Mouse (Mus musculus): ENCODE results near the gene Trim62. TPM values are rescaled to one million over a fixed set of nuclear protein-coding genes. Genes with fewer than 3 reads are reported as not detected.

The Trim62 gene
- polyA plus RNA-seq, 1 experiment from 2014 or later = 6.8 TPM

DNA sequence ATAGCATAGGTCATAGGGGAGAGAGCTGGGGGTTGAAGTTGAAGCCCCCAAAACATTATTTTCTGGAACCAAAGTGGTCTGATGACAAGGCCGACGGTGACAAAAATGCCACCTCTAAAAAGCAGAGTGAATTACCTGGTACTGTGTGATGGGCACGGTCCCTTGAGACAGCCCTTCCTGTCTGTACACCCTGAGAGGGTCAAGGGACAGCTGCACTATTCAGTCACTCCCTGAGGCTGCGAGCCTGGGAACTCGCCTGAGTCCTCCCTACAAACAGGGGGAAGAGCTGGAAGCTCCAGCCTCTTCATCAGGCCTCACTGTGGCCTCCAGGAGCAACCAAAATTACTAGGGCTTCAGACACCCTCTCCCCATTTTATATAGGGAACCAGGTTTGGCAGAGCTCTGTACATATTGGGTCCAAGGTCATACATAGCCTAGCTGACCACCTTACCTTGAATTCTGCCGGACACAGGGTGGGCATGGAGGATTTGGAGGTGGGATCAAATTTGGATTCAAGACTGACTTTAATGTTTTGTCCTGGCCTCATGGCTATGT is 5.1 kb downstream of the Trim62 start:
- Histone ChIP-seq H3K27ac (no peak overlapping the region), H3K9me3 (peaks cover 3% of the 10 kb centered on the region; the same call in 1 of the 2 replicates), H3K4me1 (peaks cover 51% of the 10 kb centered on the region), H3K4me3 (no peak overlapping the region), H3K27me3 (ENCODE audit: poor library complexity, severe bottlenecking) (peaks cover 34% of the 10 kb centered on the region), H3K36me3 (replicated peaks) (peaks cover 6% of the 10 kb centered on the region)
- no peak for DNase-seq (ENCODE audit: extremely low spot score, low spot score)
- 93% methylated on average over 6 of the region's 6 CpGs for WGBS

DNA sequence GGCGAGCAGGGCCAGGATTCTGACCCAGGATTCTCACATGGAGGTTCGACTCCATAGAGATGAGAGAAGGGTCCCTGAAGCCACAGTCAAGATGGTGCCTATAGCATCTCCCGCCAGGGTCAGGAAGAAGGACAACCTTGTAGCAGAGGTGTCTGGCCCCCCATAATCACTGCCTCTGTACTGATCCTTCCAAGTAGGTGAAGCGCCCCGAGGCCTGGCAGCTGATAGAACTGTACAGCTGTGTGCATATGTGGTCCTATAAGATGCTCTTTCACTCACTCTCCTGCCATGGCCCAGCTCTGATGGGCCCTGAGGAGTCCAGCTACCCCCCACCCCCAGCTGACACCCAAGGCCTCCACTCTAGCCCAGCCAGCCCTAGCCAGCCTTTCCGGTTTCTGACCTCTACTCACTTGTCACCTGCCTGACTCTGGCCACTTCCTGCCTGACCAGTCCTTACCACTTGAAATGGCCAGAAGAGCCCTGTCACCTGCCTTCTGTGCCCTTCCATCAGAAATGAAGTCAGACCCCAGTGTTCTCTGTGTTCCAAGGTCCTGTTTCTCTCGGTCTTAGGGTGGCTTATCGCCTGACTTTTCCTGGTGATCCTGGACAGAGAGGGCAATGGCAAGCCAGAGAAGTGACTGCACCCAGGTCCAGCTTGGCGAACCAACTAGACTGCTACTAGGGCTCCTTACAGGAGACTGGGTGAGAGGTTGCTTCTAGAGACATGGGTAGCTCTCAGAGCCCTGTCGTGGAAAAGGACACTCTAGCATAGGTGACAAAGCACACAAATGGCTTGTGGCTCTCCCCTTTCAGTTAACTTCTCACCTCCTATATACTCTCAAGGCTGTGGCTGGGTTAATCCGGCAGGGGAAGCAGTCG is 6.6 kb downstream of the Trim62 start:
- DNase-seq (ENCODE audit: extremely low spot score, low spot score) = no peak
- Histone ChIP-seq H3K4me3 (no peak overlapping the region), H3K27ac (0 out of 2 replicates have a peak overlapping the region, but pooled peaks have one; percentile 20), H3K27me3 (ENCODE audit: poor library complexity, severe bottlenecking) (peaks cover 21% of the 10 kb centered on the region), H3K4me1 (peaks cover 36% of the 10 kb centered on the region), H3K9me3 (peaks cover 3% of the 10 kb centered on the region; the same call in 1 of the 2 replicates), H3K36me3 (replicated peaks) (peaks cover 6% of the 10 kb centered on the region)
- 87% methylated on average over 12 of the region's 12 CpGs for WGBS

DNA sequence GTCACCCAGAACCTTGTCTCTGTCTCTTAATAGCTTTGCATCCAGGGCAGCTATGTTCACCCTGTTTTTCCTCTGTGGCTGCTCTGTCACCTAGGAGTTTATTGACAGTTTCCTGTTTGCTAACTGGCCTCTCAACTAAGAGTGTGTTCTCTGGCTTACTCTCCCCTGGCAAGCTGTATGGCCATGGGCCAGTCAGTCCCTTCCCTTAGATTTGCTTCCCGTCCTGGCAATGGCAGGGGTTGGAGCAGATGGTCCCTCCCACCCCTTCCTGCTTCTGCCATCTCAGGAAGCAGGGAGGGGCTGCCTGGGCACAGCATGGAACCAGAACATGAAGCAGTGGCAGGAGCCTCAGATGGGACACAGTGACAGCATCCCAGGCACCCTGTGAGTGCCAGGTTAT is 7.8 kb downstream of the Trim62 start:
- H3K27ac ChIP-seq = no peak overlapping the region
- no peaks in the 10 kb centered on the region for H3K9me3 ChIP-seq
- 41% methylated on average over 1 of the region's 1 CpGs for WGBS
- H3K27me3 ChIP-seq (ENCODE audit: poor library complexity, severe bottlenecking) = peaks cover 14% of the 10 kb centered on the region
- H3K4me3 ChIP-seq = no peak overlapping the region
- DNase-seq (ENCODE audit: extremely low spot score, low spot score) = no peak
- H3K36me3 ChIP-seq (replicated peaks) = no peaks in the 10 kb centered on the region; the same call in 1 of the 2 replicates
- H3K4me1 ChIP-seq = peaks cover 34% of the 10 kb centered on the region

DNA sequence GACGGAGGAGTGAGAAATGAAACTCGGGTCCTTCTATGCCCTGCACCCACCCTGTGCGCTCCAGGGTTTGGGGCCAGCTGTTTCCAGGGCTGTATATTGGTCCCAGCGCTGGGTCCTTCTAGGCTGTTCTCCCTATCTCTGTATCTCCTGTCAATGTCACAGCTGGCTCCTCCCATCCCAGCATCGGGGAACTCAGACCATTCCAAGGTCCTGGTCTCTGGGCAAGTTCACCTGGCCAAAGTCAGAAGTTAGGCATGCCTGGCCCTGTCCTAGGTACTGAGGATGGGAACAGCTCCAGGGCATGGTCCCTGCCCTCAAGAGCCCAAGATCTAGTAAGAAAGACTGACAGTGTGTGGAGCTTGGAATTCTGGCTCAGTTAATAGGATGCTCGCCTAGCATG is 8.4 kb downstream of the Trim62 start:
- Histone ChIP-seq H3K27me3 (ENCODE audit: poor library complexity, severe bottlenecking) (peaks cover 14% of the 10 kb centered on the region), H3K27ac (no peak overlapping the region), H3K36me3 (replicated peaks) (no peaks in the 10 kb centered on the region; the same call in 1 of the 2 replicates), H3K4me1 (peaks cover 30% of the 10 kb centered on the region), H3K4me3 (no peak overlapping the region), H3K9me3 (no peaks in the 10 kb centered on the region)
- no peak for DNase-seq (ENCODE audit: extremely low spot score, low spot score)
- 90% methylated on average over 6 of the region's 6 CpGs for WGBS

DNA sequence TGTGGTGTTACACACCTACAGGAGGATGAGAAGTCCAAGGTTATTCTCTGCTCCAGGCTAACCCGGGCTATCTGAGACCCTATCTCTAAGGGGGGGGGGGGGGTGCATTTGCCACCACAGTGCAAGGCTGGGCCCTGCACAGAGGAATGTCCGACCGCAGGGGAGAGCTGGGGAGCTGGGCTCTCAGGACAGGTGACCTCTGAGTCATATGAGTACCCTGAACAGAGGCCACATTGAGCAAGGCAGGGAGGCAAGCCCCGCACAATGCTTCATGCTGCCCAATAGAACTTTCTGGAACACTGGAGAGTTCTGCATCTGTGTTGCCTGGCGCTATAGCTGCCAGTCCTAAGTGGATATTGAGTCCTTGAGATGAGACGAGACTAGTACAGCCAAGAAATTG is 8.8 kb downstream of the Trim62 start:
- no peak for DNase-seq (ENCODE audit: extremely low spot score, low spot score)
- H3K36me3 ChIP-seq (replicated peaks) = no peaks in the 10 kb centered on the region; the same call in 1 of the 2 replicates
- WGBS = 84% methylated on average over 6 of the region's 6 CpGs
- no peak overlapping the region for H3K27ac ChIP-seq
- H3K4me3 ChIP-seq = no peak overlapping the region
- H3K4me1 ChIP-seq = peaks cover 32% of the 10 kb centered on the region
- H3K9me3 ChIP-seq = no peaks in the 10 kb centered on the region
- H3K27me3 ChIP-seq (ENCODE audit: poor library complexity, severe bottlenecking) = peaks cover 15% of the 10 kb centered on the region; the same call in 1 of the 2 replicates

DNA sequence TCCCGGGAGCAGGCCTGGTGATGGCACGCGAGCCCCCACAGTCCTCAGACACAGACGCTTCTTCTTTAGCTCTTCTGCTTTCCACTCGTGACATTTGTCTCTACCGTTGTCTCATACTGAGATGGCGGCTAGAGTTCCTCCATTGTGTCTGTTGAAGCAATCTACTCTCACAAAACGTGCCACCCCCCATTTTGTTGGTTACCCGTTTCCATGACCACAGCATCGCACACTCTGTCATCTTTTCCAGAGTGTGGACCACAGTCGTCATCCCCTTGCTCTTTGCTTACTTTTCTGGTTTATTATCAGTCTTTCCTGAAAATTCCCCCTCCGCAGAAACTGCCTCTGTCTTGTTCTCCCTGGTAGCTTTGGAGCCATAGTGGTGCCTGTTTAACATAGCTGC is 10.7 kb downstream of the Trim62 start:
- Histone ChIP-seq H3K27ac (no peak overlapping the region), H3K27me3 (ENCODE audit: poor library complexity, severe bottlenecking) (peaks cover 16% of the 10 kb centered on the region; the same call in 1 of the 2 replicates), H3K36me3 (replicated peaks) (no peaks in the 10 kb centered on the region; the same call in 1 of the 2 replicates), H3K9me3 (no peaks in the 10 kb centered on the region), H3K4me3 (no peak overlapping the region), H3K4me1 (peaks cover 39% of the 10 kb centered on the region)
- 85% methylated on average over 12 of the region's 12 CpGs for WGBS
- no peak for DNase-seq (ENCODE audit: extremely low spot score, low spot score)

DNA sequence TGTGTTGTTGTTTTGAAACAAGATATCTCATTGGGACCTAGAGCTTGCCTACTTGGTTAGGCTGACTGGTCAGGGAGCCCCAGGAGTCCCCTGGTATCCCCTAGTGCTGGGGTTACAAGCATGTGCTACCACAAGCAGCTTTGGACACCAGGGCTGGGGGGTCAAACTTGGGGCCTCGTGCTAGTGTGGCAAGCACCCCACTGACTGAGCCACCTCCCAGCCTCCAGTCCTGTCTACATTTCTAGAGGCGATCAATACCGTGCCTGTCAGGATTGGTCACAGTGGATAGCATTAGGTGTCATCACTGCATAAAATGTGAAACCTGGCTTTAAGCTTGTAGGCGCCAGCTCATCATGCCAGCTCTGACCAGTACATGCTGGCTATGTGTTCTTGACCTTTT is 12.5 kb downstream of the Trim62 start:
- Histone ChIP-seq H3K4me1 (peaks cover 55% of the 10 kb centered on the region), H3K27me3 (ENCODE audit: poor library complexity, severe bottlenecking) (peaks cover 25% of the 10 kb centered on the region)
- 91% methylated on average over 4 of the region's 4 CpGs for WGBS

DNA sequence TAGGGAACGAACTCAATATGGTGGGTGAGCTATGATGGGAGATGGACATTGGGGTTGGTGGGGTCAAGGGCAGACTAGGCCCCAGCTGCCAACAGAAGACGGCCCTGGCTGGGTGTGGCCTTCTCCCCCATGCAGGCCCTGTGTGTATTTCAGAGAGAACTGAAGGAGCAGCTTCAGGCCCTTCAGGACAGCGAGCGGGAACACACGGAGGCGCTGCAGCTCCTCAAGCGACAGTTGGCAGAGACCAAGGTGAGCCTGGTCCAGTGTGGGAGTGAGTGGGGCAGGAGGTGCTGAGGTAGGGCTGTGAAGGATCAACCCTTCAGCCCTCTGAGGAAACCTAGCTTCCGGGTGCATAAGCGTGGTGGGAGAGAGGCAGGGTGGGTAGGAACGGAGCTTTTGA is 13.3 kb downstream of the Trim62 start:
- peaks cover 33% of the 10 kb centered on the region for H3K27me3 ChIP-seq (ENCODE audit: poor library complexity, severe bottlenecking)
- peaks cover 51% of the 10 kb centered on the region for H3K4me1 ChIP-seq
- H3K36me3 ChIP-seq (replicated peaks) = no peaks in the 10 kb centered on the region; the same call in 1 of the 2 replicates
- DNase-seq (ENCODE audit: extremely low spot score, low spot score) = no peak
- H3K4me3 ChIP-seq = no peak overlapping the region
- H3K27ac ChIP-seq = no peak overlapping the region; the same call in 1 of the 2 replicates
- no peaks in the 10 kb centered on the region for H3K9me3 ChIP-seq
- 93% methylated on average over 10 of the region's 10 CpGs for WGBS

More for the DNA sequence above, 12.5 kb downstream of the Trim62 start:
- Histone ChIP-seq H3K27ac (no peak overlapping the region), H3K4me3 (no peak overlapping the region), H3K9me3 (no peaks in the 10 kb centered on the region), H3K36me3 (replicated peaks) (no peaks in the 10 kb centered on the region; the same call in 1 of the 2 replicates)
- DNase-seq (ENCODE audit: extremely low spot score, low spot score) = no peak

DNA sequence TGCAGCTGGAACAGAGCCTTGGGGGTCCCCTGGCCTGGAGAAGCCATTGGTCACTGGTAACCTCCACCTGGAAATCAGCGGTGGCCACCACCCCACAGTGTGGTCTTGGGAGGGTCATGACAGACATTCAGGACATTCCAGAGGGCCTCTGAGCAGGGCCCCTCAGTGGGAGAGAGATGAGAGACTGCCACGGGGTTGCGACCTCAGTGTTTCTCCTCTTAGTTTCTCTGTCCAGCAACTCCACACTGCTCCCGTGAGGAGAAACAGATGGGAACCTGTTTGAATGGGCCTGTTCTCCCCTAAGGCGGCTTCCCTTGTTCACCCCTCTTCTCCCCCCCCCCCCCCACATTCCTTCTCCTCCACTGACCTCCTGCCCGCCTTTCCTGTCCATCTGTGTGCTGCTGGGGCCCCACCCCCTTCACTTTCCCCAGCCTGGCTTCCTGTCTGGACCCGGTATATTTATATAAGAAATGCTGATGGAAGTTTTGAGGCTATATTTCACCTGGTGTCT is 14.6 kb downstream of the Trim62 start:
- WGBS = 42% methylated on average over 6 of the region's 7 CpGs
- peak overlapping the region; percentile 87 for H3K27ac ChIP-seq

DNA sequence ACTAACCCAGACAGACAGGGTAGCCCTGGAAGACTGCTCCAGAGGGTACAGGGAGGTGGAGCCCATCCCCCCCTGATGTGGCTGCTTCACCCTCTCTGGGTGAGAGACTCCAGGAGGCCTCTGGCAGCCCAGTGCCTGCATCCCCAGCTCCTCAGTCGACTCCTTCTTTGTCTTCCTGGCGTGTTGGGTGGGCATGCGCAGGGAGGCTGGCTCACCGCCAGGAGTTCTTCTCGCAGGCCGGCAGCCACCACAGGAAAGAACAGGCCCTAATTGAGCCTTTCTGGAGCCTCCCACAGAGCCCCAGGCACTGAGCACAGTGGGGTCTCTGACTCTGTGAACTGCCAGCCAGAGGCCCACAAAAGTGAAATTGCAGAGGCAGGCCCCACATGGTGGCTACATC is 16.0 kb downstream of the Trim62 start:
- Histone ChIP-seq H3K27me3 (ENCODE audit: poor library complexity, severe bottlenecking) (peaks cover 38% of the 10 kb centered on the region), H3K4me1 (peaks cover 49% of the 10 kb centered on the region), H3K27ac (peak overlapping the region; percentile 87), H3K36me3 (replicated peaks) (peaks cover 13% of the 10 kb centered on the region), H3K4me3 (peak overlapping the region; percentile 9; the same call in 1 of the 2 replicates), H3K9me3 (no peaks in the 10 kb centered on the region)
- 3% methylated on average over 6 of the region's 6 CpGs for WGBS
- peak; percentile 77 for DNase-seq (ENCODE audit: extremely low spot score, low spot score)

More for the DNA sequence above, 14.6 kb downstream of the Trim62 start:
- Histone ChIP-seq H3K4me1 (peaks cover 39% of the 10 kb centered on the region), H3K27me3 (ENCODE audit: poor library complexity, severe bottlenecking) (peaks cover 33% of the 10 kb centered on the region), H3K4me3 (no peak overlapping the region; the same call in 1 of the 2 replicates), H3K9me3 (no peaks in the 10 kb centered on the region), H3K36me3 (replicated peaks) (peaks cover 8% of the 10 kb centered on the region)
- DNase-seq (ENCODE audit: extremely low spot score, low spot score) = peak; percentile 46

DNA sequence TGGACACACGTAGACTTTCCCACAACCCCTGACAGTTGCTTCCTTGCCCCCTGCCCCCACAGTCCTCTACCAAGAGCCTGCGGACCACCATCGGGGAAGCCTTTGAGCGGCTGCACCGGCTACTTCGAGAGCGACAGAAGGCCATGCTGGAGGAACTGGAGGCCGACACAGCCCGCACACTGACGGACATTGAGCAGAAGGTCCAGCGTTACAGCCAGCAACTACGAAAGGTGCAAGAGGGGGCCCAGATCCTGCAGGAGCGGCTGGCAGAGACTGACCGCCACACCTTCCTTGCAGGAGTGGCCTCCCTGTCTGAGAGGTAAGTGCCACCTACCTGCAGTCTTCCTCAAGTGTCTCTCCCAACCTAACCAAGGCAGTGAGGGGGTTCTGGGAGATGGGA is 17.1 kb downstream of the Trim62 start:
- Histone ChIP-seq H3K4me3 (no peak overlapping the region), H3K4me1 (peaks cover 61% of the 10 kb centered on the region), H3K27ac (peak overlapping the region; percentile 87; the same call in 1 of the 2 replicates), H3K9me3 (no peaks in the 10 kb centered on the region), H3K27me3 (ENCODE audit: poor library complexity, severe bottlenecking) (peaks cover 44% of the 10 kb centered on the region), H3K36me3 (replicated peaks) (peaks cover 13% of the 10 kb centered on the region)
- DNase-seq (ENCODE audit: extremely low spot score, low spot score) = no peak
- 82% methylated on average over 14 of the region's 14 CpGs for WGBS

DNA sequence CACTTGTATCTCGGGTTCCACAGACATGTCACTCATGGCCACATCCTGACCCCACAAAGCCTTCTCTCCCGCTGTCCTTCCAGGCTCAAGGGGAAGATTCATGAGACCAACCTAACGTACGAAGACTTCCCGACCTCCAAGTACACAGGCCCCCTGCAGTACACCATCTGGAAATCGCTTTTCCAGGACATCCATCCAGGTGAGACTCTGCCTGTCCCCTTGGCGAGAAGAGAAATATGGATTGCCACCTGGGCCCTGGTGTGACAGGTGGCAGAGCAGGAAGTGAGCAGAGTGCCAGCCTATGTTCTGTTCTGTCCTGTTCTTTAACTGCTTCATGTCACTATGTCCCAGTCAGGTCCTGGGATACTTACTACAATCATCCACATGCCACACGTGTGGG is 19.0 kb downstream of the Trim62 start:
- H3K27ac ChIP-seq = no peak overlapping the region
- H3K4me3 ChIP-seq = no peak overlapping the region
- no peak for DNase-seq (ENCODE audit: extremely low spot score, low spot score)
- no peaks in the 10 kb centered on the region for H3K9me3 ChIP-seq
- 90% methylated on average over 8 of the region's 8 CpGs for WGBS
- H3K27me3 ChIP-seq (ENCODE audit: poor library complexity, severe bottlenecking) = peaks cover 36% of the 10 kb centered on the region
- H3K36me3 ChIP-seq (replicated peaks) = peaks cover 13% of the 10 kb centered on the region
- peaks cover 73% of the 10 kb centered on the region for H3K4me1 ChIP-seq

All from forebrain, embryonic 10.5 days (tissue).